Mouse (Mus musculus): ENCODE data around the gene Plekhg3. TPM values are rescaled to one million over a fixed set of nuclear protein-coding genes. Genes with fewer than 3 reads are reported as not detected.

Plekhg3 gene
- polyA plus RNA-seq, 1 experiment from 2014 or later: 6.5 TPM

- Histone ChIP-seq H3K36me3 (no peaks in the 10 kb centered on the region), H3K4me2 (no peak overlapping the region), H3K4me1 (peaks cover 11% of the 10 kb centered on the region), H3K27ac (no peak overlapping the region), H3K4me3 (no peak overlapping the region), H3K9ac (no peak overlapping the region), H3K9me3 (no peaks in the 10 kb centered on the region), H3K27me3 (peaks cover 30% of the 10 kb centered on the region)
- no peak for ATAC-seq (ENCODE audit: insufficient number of reproducible peaks, insufficient read depth, low FRiP score, low TSS enrichment, low read depth)
- 51% methylated on average over 9 of the region's 9 CpGs for WGBS
Measured at GRCm38 (mm10) chr12:76527245-76527881, 3.3 kb upstream of the Plekhg3 start.

GRCm38 (mm10) chr12:76528766-76529165, 1.9 kb upstream of the Plekhg3 start:
- no peak overlapping the region for H3K4me2 ChIP-seq
- no peak overlapping the region for H3K27ac ChIP-seq
- 87% methylated on average over 5 of the region's 5 CpGs for WGBS
- H3K36me3 ChIP-seq: no peaks in the 10 kb centered on the region
- no peak for ATAC-seq (ENCODE audit: insufficient number of reproducible peaks, insufficient read depth, low FRiP score, low TSS enrichment, low read depth)
- H3K27me3 ChIP-seq: peaks cover 42% of the 10 kb centered on the region
- peaks cover 20% of the 10 kb centered on the region for H3K4me1 ChIP-seq
- H3K9me3 ChIP-seq: no peaks in the 10 kb centered on the region
- no peak overlapping the region for H3K9ac ChIP-seq
- no peak overlapping the region for H3K4me3 ChIP-seq

- peak overlapping the region; percentile 80; the same call in 1 of the 2 replicates for H3K9ac ChIP-seq
- ATAC-seq (ENCODE audit: insufficient number of reproducible peaks, insufficient read depth, low FRiP score, low TSS enrichment, low read depth): no peak
Measured at GRCm38 (mm10) chr12:76531986-76532925, 1.6 kb downstream of the Plekhg3 start.

GRCm38 (mm10) chr12:76532926-76533376, 2.3 kb downstream of the Plekhg3 start:
- H3K27me3 ChIP-seq: peaks cover 64% of the 10 kb centered on the region
- WGBS: under 1% methylated on average over 31 of the region's 31 CpGs
- peak overlapping the region; percentile 80 for H3K9ac ChIP-seq
- H3K4me2 ChIP-seq: peak overlapping the region; percentile 98
- H3K9me3 ChIP-seq: no peaks in the 10 kb centered on the region
- peaks cover 42% of the 10 kb centered on the region for H3K4me1 ChIP-seq
- 0 out of 2 replicates have a peak, but pooled peaks have one; percentile 18 for ATAC-seq (ENCODE audit: insufficient number of reproducible peaks, insufficient read depth, low FRiP score, low TSS enrichment, low read depth)
- H3K36me3 ChIP-seq: no peaks in the 10 kb centered on the region
- peak overlapping the region; percentile 62 for H3K27ac ChIP-seq
- peak overlapping the region; percentile 67 for H3K4me3 ChIP-seq

More at GRCm38 (mm10) chr12:76531986-76532925, 1.6 kb downstream of the Plekhg3 start:
- peaks cover 42% of the 10 kb centered on the region for H3K4me1 ChIP-seq
- 1% methylated on average over 19 of the region's 19 CpGs for WGBS
- H3K4me3 ChIP-seq: peak overlapping the region; percentile 67
- peaks cover 64% of the 10 kb centered on the region for H3K27me3 ChIP-seq
- H3K9me3 ChIP-seq: no peaks in the 10 kb centered on the region
- no peak overlapping the region for H3K27ac ChIP-seq
- no peaks in the 10 kb centered on the region for H3K36me3 ChIP-seq
- peak overlapping the region; percentile 98 for H3K4me2 ChIP-seq

- Histone ChIP-seq H3K9me3 (no peaks in the 10 kb centered on the region), H3K4me1 (peaks cover 42% of the 10 kb centered on the region), H3K4me3 (peak overlapping the region; percentile 67), H3K27ac (peak overlapping the region; percentile 62), H3K9ac (peak overlapping the region; percentile 80), H3K4me2 (peak overlapping the region; percentile 98), H3K27me3 (peaks cover 64% of the 10 kb centered on the region), H3K36me3 (no peaks in the 10 kb centered on the region)
- under 1% methylated on average over 72 of the region's 74 CpGs for WGBS
- peak; percentile 79 for ATAC-seq (ENCODE audit: insufficient number of reproducible peaks, insufficient read depth, low FRiP score, low TSS enrichment, low read depth)
Measured at GRCm38 (mm10) chr12:76533377-76534222, 2.9 kb downstream of the Plekhg3 start.

- H3K9me3 ChIP-seq: no peaks in the 10 kb centered on the region
- H3K4me3 ChIP-seq: peak overlapping the region; percentile 67
- peaks cover 64% of the 10 kb centered on the region for H3K27me3 ChIP-seq
- 0 out of 2 replicates have a peak overlapping the region, but pooled peaks have one; percentile 62 for H3K27ac ChIP-seq
- peaks cover 42% of the 10 kb centered on the region for H3K4me1 ChIP-seq
- H3K36me3 ChIP-seq: no peaks in the 10 kb centered on the region
- peak overlapping the region; percentile 80 for H3K9ac ChIP-seq
- WGBS: 2% methylated on average over 11 of the region's 11 CpGs
- no peak for ATAC-seq (ENCODE audit: insufficient number of reproducible peaks, insufficient read depth, low FRiP score, low TSS enrichment, low read depth)
- H3K4me2 ChIP-seq: peak overlapping the region; percentile 98
Measured at GRCm38 (mm10) chr12:76534233-76534632, 3.5 kb downstream of the Plekhg3 start.

GRCm38 (mm10) chr12:76534641-76535283, 4.1 kb downstream of the Plekhg3 start:
- 17% methylated on average over 9 of the region's 9 CpGs for WGBS
- no peaks in the 10 kb centered on the region for H3K36me3 ChIP-seq
- peaks cover 42% of the 10 kb centered on the region for H3K4me1 ChIP-seq
- ATAC-seq (ENCODE audit: insufficient number of reproducible peaks, insufficient read depth, low FRiP score, low TSS enrichment, low read depth): no peak
- H3K4me3 ChIP-seq: peak overlapping the region; percentile 67
- no peaks in the 10 kb centered on the region for H3K9me3 ChIP-seq
- H3K27me3 ChIP-seq: peaks cover 60% of the 10 kb centered on the region
- no peak overlapping the region for H3K27ac ChIP-seq
- H3K4me2 ChIP-seq: peak overlapping the region; percentile 98
- H3K9ac ChIP-seq: peak overlapping the region; percentile 80

GRCm38 (mm10) chr12:76535471-76535900, 4.8 kb downstream of the Plekhg3 start:
- H3K36me3 ChIP-seq: no peaks in the 10 kb centered on the region
- H3K27me3 ChIP-seq: peaks cover 53% of the 10 kb centered on the region
- H3K9me3 ChIP-seq: no peaks in the 10 kb centered on the region
- peaks cover 42% of the 10 kb centered on the region for H3K4me1 ChIP-seq
- H3K27ac ChIP-seq: no peak overlapping the region
- 0 out of 2 replicates have a peak overlapping the region, but pooled peaks have one; percentile 40 for H3K9ac ChIP-seq
- peak overlapping the region; percentile 10; the same call in 1 of the 2 replicates for H3K4me3 ChIP-seq
- 26% methylated on average over 9 of the region's 9 CpGs for WGBS
- no peak for ATAC-seq (ENCODE audit: insufficient number of reproducible peaks, insufficient read depth, low FRiP score, low TSS enrichment, low read depth)
- H3K4me2 ChIP-seq: peak overlapping the region; percentile 98

- Histone ChIP-seq H3K36me3 (no peaks in the 10 kb centered on the region), H3K27me3 (peaks cover 41% of the 10 kb centered on the region), H3K4me2 (no peak overlapping the region), H3K9me3 (no peaks in the 10 kb centered on the region), H3K4me1 (peaks cover 46% of the 10 kb centered on the region), H3K4me3 (no peak overlapping the region), H3K9ac (no peak overlapping the region), H3K27ac (no peak overlapping the region)
- 78% methylated on average over 8 of the region's 8 CpGs for WGBS
- ATAC-seq (ENCODE audit: insufficient number of reproducible peaks, insufficient read depth, low FRiP score, low TSS enrichment, low read depth): no peak
Measured at GRCm38 (mm10) chr12:76536591-76537153, 6.0 kb downstream of the Plekhg3 start.

- no peaks in the 10 kb centered on the region for H3K36me3 ChIP-seq
- H3K27me3 ChIP-seq: peaks cover 33% of the 10 kb centered on the region
- no peak overlapping the region for H3K4me2 ChIP-seq
- H3K9me3 ChIP-seq: no peaks in the 10 kb centered on the region
- H3K4me1 ChIP-seq: peaks cover 42% of the 10 kb centered on the region
- H3K4me3 ChIP-seq: no peak overlapping the region
- ATAC-seq (ENCODE audit: insufficient number of reproducible peaks, insufficient read depth, low FRiP score, low TSS enrichment, low read depth): no peak
- H3K27ac ChIP-seq: no peak overlapping the region
- 87% methylated on average over 8 of the region's 8 CpGs for WGBS
- H3K9ac ChIP-seq: no peak overlapping the region
Measured at GRCm38 (mm10) chr12:76537434-76537833, 6.7 kb downstream of the Plekhg3 start.

Data from embryonic facial prominence, embryonic 13.5 days (tissue).